Mouse (Mus musculus) Patski (cell line): ENCODE results near the gene Fam71a. TPM values are rescaled to one million over a fixed set of nuclear protein-coding genes. Genes with fewer than 3 reads are reported as not detected.

Experiments used
- ATAC-seq: fragments of 100-300 bp; one replicate; pipeline ENCODE4 v1.8.0; 2021
- CTCF ChIA-PET: fragments of 350-600 bp; sonication (Branson Sonifier 250); formaldehyde crosslinking; loops from one replicate; lab custom pipeline; 2022; ENCODE audit warnings: inconsistent platforms; lab: Charles Lee
- POLR2A ChIA-PET: fragments of 350-600 bp; sonication (Branson Sonifier 250); formaldehyde crosslinking; loops from one replicate; lab custom pipeline; 2022; ENCODE audit warnings: antibody characterized with exemption, inconsistent platforms; lab: Charles Lee
- DNase-seq: peaks from one replicate; pipeline ENCODE4 v3.0.0-alpha.2; 2011; ENCODE audit warnings: low read depth, low spot score
- H3K27me3 ChIP-seq: fragments of 371-371 bp; one replicate; pipeline ENCODE4 v1.5.1; 2021
- CTCF ChIP-seq: fragments of 100-300 bp; IDR thresholded peaks from one replicate; pipeline ENCODE4 v1.5.1; 2021
- in situ Hi-C: fragments of 300-500 bp; cut with MboI; formaldehyde crosslinking; loops from 3 replicates; pipeline ENCODE4 v1.11.1; 2018; ENCODE audit warnings: low pct_unique_long_range_greater_than_20kb, mixed read lengths
- polyA plus RNA-seq: library from polyadenylated mRNA; unstranded; gene quantifications from one replicate; pipeline ENCODE4 v1.2.3, GENCODE M21; 2021

Gene Fam71a
- polyA plus RNA-seq, 1 experiment from 2014 or later: 0.08 TPM

DNA sequence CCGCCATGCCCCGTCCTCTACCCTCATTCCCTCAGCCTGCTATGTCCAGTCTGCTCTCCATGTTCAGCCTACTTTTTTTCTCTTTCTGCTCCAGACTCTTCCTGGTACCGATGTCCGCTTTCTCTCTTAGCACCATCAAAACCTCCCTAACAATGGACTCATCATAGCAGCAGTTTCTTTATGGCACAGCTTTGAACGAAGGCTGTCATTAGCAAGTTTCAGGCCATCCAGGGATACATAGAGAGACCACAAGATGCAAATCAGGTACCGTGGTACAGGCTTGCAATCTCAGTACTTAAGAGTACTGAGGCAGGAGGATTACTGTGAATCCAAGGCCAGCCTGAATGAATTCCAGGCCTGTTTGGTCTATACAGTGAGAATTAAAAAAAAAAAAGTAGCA lies 28.1 kb upstream of the Fam71a start:
- in situ Hi-C loops: no loop called here
- DNase-seq (no peak), ATAC-seq (no peak)
- H3K27me3 ChIP-seq: no peaks in the 10 kb centered on the region
- ChIA-PET CTCF (interaction anchor here (1.3 to 2.6 kb wide), 2 partner anchors 15 to 21 kb away, joined by 4 to 15 read pairs; no protein-coding TSS in a partner anchor), POLR2A (interaction anchor here (0.6 kb wide), 1 partner anchor 12 kb away, joined by 3 read pairs; no protein-coding TSS in a partner anchor)
- no peak for TF ChIP-seq CTCF

- ChIA-PET CTCF (no interaction called here), POLR2A (interaction anchor here (0.6 kb wide), 1 partner anchor 11 kb away, joined by 3 read pairs; no protein-coding TSS in a partner anchor)
- no peak for TF ChIP-seq CTCF
- ATAC-seq (no peak), DNase-seq (no peak)
- H3K27me3 ChIP-seq: no peaks in the 10 kb centered on the region
- in situ Hi-C loops: no loop called here
Observed at GRCm38 (mm10) chr1:191192213-191192612, 27.6 kb upstream of the Fam71a start.

DNA sequence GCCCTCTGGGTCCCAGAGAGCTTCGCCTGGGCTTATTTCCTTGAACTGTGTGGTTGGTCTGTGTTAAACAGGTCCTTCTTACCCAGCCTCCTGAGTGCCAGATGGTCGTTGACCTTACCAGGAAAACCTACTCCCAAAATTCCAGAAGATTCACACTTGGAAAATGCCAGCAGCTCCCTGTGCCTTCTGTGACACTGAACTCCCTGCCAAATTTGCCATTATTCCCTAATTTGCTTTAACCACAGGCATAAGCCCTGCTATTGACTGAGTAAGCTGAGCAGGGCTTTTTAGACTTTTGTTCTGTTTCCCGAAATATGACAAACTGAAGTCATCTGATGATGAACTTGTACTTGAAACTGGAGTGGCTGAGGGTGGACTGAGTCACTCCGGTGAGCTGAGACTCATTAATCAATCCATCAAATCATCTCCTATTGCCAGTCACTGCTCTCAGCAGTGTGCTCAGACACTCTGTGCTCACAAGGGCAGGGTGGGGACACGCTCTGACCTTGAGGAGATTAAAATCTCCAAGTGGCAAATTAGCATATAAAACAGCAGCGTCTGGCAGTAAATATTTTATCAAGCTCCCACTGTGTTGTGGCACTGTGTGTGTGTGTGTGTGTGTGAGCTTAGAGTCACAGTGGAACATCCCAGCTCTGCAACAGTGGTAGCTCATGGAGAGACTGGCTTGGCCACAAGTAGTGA lies 25.2 kb upstream of the Fam71a start:
- in situ Hi-C loops: loop anchor here (5.0 kb wide), 1 partner anchor 32 kb away; no protein-coding TSS in a partner anchor
- no peak for TF ChIP-seq CTCF
- no peaks in the 10 kb centered on the region for H3K27me3 ChIP-seq
- POLR2A ChIA-PET: interaction anchor here (0.7 kb wide), 1 partner anchor 50 kb away, joined by 5 read pairs; no protein-coding TSS in a partner anchor
- DNase-seq (no peak), ATAC-seq (no peak)
- CTCF ChIA-PET: interaction anchor here (1.3 to 1.9 kb wide), 2 partner anchors 8 to 10 kb away, joined by 3 to 7 read pairs; no protein-coding TSS in a partner anchor

DNA sequence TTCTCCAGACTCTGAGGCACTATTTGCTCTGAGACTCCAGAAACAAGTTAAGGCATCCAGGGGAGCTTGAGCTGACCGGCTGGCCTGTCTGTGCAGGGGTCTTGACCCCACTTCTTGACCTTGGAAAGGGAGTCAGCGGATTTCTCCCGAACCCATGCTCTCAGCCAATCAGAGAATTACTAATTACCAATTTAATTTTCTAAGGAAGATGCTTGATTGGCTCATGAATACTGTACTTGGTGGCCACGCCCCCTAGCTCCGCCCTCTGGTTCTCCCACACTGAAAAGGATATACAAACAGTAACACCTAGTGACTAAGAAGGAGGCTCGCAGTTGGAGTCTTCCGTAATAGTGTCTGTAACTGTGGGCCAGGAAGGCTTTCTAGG lies 21.8 kb upstream of the Fam71a start:
- ATAC-seq (no peak), DNase-seq (no peak)
- no peaks in the 10 kb centered on the region for H3K27me3 ChIP-seq
- ChIA-PET POLR2A (no interaction called here), CTCF (interaction anchor here (1.3 kb wide), 1 partner anchor 18 kb away, joined by 4 read pairs; no protein-coding TSS in a partner anchor)
- in situ Hi-C loops: loop anchor here (5.0 kb wide), 1 partner anchor 36 kb away; no protein-coding TSS in a partner anchor
- no peak for TF ChIP-seq CTCF

- CTCF ChIA-PET: interaction anchor here (1.3 kb wide), 1 partner anchor 19 kb away, joined by 4 read pairs; no protein-coding TSS in a partner anchor
- POLR2A ChIA-PET: no interaction called here
- no peak for TF ChIP-seq CTCF
- no peak for ATAC-seq
- no peak for DNase-seq
- no peaks in the 10 kb centered on the region for H3K27me3 ChIP-seq
- in situ Hi-C loops: loop anchor here (5.0 kb wide), 1 partner anchor 36 kb away; no protein-coding TSS in a partner anchor
Observed at GRCm38 (mm10) chr1:191185761-191186385, 21.3 kb upstream of the Fam71a start.

GRCm38 (mm10) chr1:191184841-191185251 lies 20.2 kb upstream of the Fam71a start:
- CTCF ChIA-PET: no interaction called here
- no peaks in the 10 kb centered on the region for H3K27me3 ChIP-seq
- in situ Hi-C loops: loop anchor here (5.0 kb wide), 1 partner anchor 37 kb away; no protein-coding TSS in a partner anchor
- TF ChIP-seq CTCF: no peak
- POLR2A ChIA-PET: no interaction called here
- no peak for DNase-seq
- no peak for ATAC-seq

- DNase-seq (no peak), ATAC-seq (no peak)
- H3K27me3 ChIP-seq: no peaks in the 10 kb centered on the region
- in situ Hi-C loops: no loop called here
- ChIA-PET CTCF (no interaction called here), POLR2A (no interaction called here)
- TF ChIP-seq CTCF: no peak
Observed at GRCm38 (mm10) chr1:191184066-191184815, 19.6 kb upstream of the Fam71a start.

DNA sequence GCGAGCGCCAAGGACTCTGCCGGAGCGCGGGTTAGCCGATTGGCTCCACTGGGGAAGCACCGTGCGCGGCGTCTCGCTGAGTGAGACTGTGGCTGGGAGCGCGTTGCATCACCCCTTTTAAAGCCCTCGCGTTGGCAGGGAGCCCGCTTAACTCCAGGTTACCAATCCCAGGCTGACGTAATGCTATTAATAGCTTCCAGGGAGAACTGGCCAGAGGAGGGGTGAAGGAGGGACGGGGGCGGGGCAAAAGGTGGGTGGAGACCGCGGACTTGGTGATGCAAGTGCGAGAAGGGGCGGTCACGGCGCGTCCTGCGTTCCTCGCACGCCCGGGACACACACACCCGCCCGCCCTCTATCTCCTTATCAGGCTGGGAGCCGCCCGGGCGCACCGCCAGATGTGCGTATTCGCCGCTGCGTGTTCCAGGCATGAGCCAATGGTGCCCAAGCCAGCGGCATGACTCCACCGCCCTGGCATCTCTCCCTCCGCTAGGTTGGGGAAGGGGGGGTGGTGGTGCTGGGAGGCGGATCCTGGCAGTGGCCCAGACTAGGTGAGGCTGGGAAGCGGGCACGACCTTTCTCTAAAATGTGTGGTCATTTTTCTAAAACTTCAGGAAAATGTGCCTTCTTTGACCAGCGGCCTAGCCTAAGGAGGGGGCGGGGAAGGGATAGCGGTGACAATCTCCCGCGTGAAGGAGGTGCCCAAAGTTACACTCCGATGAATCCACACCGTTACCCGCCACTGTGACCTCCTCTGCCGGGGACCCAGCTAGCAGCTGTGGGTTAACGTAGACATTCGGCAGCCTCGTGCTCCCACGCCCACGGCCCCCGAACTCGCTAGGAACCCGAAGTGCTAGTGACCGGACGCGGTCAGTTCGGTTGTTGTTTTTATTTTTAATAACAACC lies 18.8 kb upstream of the Fam71a start:
- H3K27me3 ChIP-seq: no peaks in the 10 kb centered on the region
- no peak for TF ChIP-seq CTCF
- in situ Hi-C loops: no loop called here
- peak; percentile 73 for ATAC-seq
- POLR2A ChIA-PET: interaction anchor here (1.0 to 1.8 kb wide), 4 partner anchors 11 to 111 kb away, joined by 3 to 7 read pairs (median 3); no protein-coding TSS in a partner anchor
- DNase-seq: peak; percentile 94
- CTCF ChIA-PET: interaction anchor here (0.7 to 1.6 kb wide), 4 partner anchors 20 to 78 kb away, joined by 3 to 6 read pairs (median 3); no protein-coding TSS in a partner anchor

- TF ChIP-seq CTCF: no peak
- DNase-seq: peak; percentile 33
- peak; percentile 51 for ATAC-seq
- in situ Hi-C loops: no loop called here
- H3K27me3 ChIP-seq: no peaks in the 10 kb centered on the region
- ChIA-PET POLR2A (interaction anchor here (1.0 to 1.8 kb wide), 4 partner anchors 11 to 112 kb away, joined by 3 to 7 read pairs (median 3); no protein-coding TSS in a partner anchor), CTCF (interaction anchor here (0.7 to 1.6 kb wide), 8 partner anchors 10 to 93 kb away, joined by 3 to 6 read pairs (median 4); no protein-coding TSS in a partner anchor)
Observed at GRCm38 (mm10) chr1:191182431-191183162, 18.0 kb upstream of the Fam71a start.
